Mouse (Mus musculus) erythroblast, embryonic 14.5 days (primary cell): ENCODE data around the gene Serinc3. TPM values are rescaled to one million over a fixed set of nuclear protein-coding genes. Genes with fewer than 3 reads are reported as not detected.

ENCODE experiments used
- H3K27me3 ChIP-seq: 2 replicates; pipeline ENCODE4 v1.6.1; 2012; ENCODE audit warnings: inconsistent platforms; ENCODE audit not compliant: control insufficient read depth
- H3K36me3 ChIP-seq: 2 replicates; pipeline ENCODE4 v1.6.1; 2012; ENCODE audit warnings: mild to moderate bottlenecking, inconsistent platforms; ENCODE audit not compliant: control insufficient read depth
- H3K4me1 ChIP-seq: 2 replicates; pipeline ENCODE4 v1.6.1; 2012; ENCODE audit warnings: inconsistent platforms; ENCODE audit not compliant: control insufficient read depth
- H3K4me3 ChIP-seq: replicated peaks from 2 replicates; pipeline ENCODE3; 2012; ENCODE audit warnings: moderate library complexity, mild to moderate bottlenecking, inconsistent platforms
- H3K9me3 ChIP-seq: 2 replicates; pipeline ENCODE4 v1.6.1; 2012; ENCODE audit warnings: low read length, inconsistent platforms, mixed read lengths; ENCODE audit not compliant: control insufficient read depth
- GATA1 ChIP-seq: IDR thresholded peaks from 2 replicates; pipeline ENCODE4 v1.6.1; 2012; ENCODE audit warnings: low read length, inconsistent platforms, mixed read lengths
- TAL1 ChIP-seq: IDR thresholded peaks from 3 replicates; pipeline ENCODE4 v1.6.1; 2012; ENCODE audit warnings: low read length, inconsistent platforms, mixed read lengths
- polyA plus RNA-seq: library from polyadenylated mRNA; stranded (reverse); fragments of >175 nt; gene quantifications from 2 replicates; pipeline ENCODE4 v1.2.3, GENCODE M21; 2012

The Serinc3 gene
- polyA plus RNA-seq, 1 experiment, result 20.3 TPM

- Histone ChIP-seq H3K9me3 (no peaks in the 10 kb centered on the region), H3K27me3 (peaks cover 2% of the 10 kb centered on the region; the same call in 1 of the 2 replicates), H3K4me3 (no peak overlapping the region), H3K4me1 (no peaks in the 10 kb centered on the region; the same call in 1 of the 2 replicates), H3K36me3 (no peaks in the 10 kb centered on the region)
- TF ChIP-seq TAL1, result no peak
- TF ChIP-seq GATA1, result no peak
Measured at GRCm38 (mm10) chr2:163580069-163580945, 64.6 kb downstream of the Serinc3 start.

DNA sequence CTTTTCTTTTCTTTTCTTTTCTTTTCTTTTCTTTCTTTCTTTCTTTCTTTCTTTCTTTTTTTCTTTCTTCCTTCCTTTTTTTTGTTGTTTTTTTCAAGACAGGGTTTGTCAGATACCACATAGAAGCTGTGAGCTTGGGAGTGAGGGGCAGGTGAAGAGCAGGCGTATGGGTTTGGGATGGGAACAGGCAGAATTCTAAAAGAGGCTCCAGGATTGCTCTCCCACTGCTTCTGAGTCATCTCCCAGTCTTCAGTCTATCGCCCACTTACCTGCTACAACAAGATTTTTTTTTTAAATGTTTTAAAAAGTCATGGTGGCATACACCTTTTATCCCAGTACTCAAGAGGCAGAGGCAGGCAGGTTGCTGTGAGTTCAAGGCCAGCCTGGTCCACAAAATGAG, 66.9 kb downstream of the Serinc3 start:
- H3K27me3 ChIP-seq, result peaks cover 6% of the 10 kb centered on the region; the same call in 1 of the 2 replicates
- no peaks in the 10 kb centered on the region for H3K9me3 ChIP-seq

DNA sequence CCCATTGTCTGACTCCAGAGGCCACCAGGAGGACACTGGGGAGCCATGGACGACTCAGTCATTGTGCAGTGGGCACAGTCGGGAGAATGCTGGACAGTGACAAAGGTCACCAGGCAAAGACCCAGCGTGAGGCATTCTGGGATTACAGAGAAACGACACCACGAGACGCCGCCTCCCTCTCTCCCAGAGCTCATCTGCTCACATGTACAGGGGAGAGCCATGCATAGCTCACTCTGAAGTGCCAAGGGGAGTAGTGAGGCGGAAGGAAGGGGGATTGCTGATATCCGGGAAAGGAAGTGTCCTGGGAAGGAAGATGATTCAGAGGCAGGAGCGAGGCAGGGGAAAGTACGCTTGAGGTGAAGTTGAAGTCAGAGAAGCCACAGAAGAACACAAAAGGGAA, 69.7 kb downstream of the Serinc3 start:
- Histone ChIP-seq H3K36me3 (peaks cover 4% of the 10 kb centered on the region; the same call in 1 of the 2 replicates), H3K4me3 (no peak overlapping the region), H3K4me1 (no peaks in the 10 kb centered on the region; the same call in 1 of the 2 replicates), H3K27me3 (peaks cover 6% of the 10 kb centered on the region; the same call in 1 of the 2 replicates), H3K9me3 (no peaks in the 10 kb centered on the region)
- TF ChIP-seq GATA1 (no peak), TAL1 (no peak)

More for the DNA sequence above, 66.9 kb downstream of the Serinc3 start:
- H3K4me1 ChIP-seq, result no peaks in the 10 kb centered on the region; the same call in 1 of the 2 replicates
- H3K36me3 ChIP-seq, result no peaks in the 10 kb centered on the region
- H3K4me3 ChIP-seq, result no peak overlapping the region
- no peak for TF ChIP-seq TAL1
- TF ChIP-seq GATA1, result no peak

- no peak overlapping the region for H3K4me3 ChIP-seq
- no peaks in the 10 kb centered on the region; the same call in 1 of the 2 replicates for H3K4me1 ChIP-seq
- peaks cover 4% of the 10 kb centered on the region; the same call in 1 of the 2 replicates for H3K36me3 ChIP-seq
- peaks cover 6% of the 10 kb centered on the region; the same call in 1 of the 2 replicates for H3K27me3 ChIP-seq
- H3K9me3 ChIP-seq, result no peaks in the 10 kb centered on the region
- TF ChIP-seq TAL1, result no peak
- TF ChIP-seq GATA1, result no peak
Measured at GRCm38 (mm10) chr2:163574321-163574720, 70.6 kb downstream of the Serinc3 start.

Other genes with a start within 250 kb of the Serinc3 start
- gene Jph2, start 247.1 kb downstream of the Serinc3 start, polyA plus RNA-seq, result not detected in 2 replicates
- 0.83 and 1.1 TPM in 2 replicates for gene Oser1, start 220.4 kb downstream of the Serinc3 start, polyA plus RNA-seq
- gene Gdap1l1, start 206.7 kb downstream of the Serinc3 start, polyA plus RNA-seq, result not detected in 2 replicates
- gene Fitm2, start 172.5 kb downstream of the Serinc3 start, polyA plus RNA-seq, result 0.15 and 0.18 TPM in 2 replicates
- not detected in 2 replicates for gene R3hdml, start 152.8 kb downstream of the Serinc3 start, polyA plus RNA-seq
- gene Hnf4a, start 138.3 kb downstream of the Serinc3 start, polyA plus RNA-seq, result 0.01 and 0.06 TPM in 2 replicates
- 1.2 TPM in 2 replicates for gene Ttpal, start 42.8 kb downstream of the Serinc3 start, polyA plus RNA-seq
- gene Pkig, start 13.3 kb upstream of the Serinc3 start, polyA plus RNA-seq, result 136 and 157 TPM in 2 replicates
- gene Ada, start 105.1 kb upstream of the Serinc3 start, polyA plus RNA-seq, result 0.28 and 0.39 TPM in 2 replicates
- not detected in 2 replicates for gene Ccn5, start 175.7 kb upstream of the Serinc3 start, polyA plus RNA-seq
- gene Kcnk15, start 208.5 kb upstream of the Serinc3 start, polyA plus RNA-seq, result not detected in 2 replicates